Mouse (Mus musculus): ENCODE data around the gene B9d1. TPM values are rescaled to one million over a fixed set of nuclear protein-coding genes. Genes with fewer than 3 reads are reported as not detected.

The B9d1 gene
- total RNA-seq, 2 experiments from 2014 or later, result 37.4 to 49.3 TPM

GRCm38 (mm10) chr11:61536952-61537351 is 32.0 kb downstream of the B9d1 start:
- DNase-seq (ENCODE audit: low spot score in 2 of 2), result no peak

- DNase-seq (ENCODE audit: low spot score in 2 of 2), result peak in 1 of 2 experiments; percentile 68
Observed at GRCm38 (mm10) chr11:61537362-61537761, 32.4 kb downstream of the B9d1 start.

GRCm38 (mm10) chr11:61540642-61541041 is 35.7 kb downstream of the B9d1 start:
- DNase-seq (ENCODE audit: low spot score in 2 of 2), result no peak

- no peak for DNase-seq (ENCODE audit: low spot score in 2 of 2)
Observed at GRCm38 (mm10) chr11:61541106-61541505, 36.2 kb downstream of the B9d1 start.

- no peak for DNase-seq (ENCODE audit: low spot score in 2 of 2)
Observed at GRCm38 (mm10) chr11:61545586-61545985, 40.6 kb downstream of the B9d1 start.

GRCm38 (mm10) chr11:61546452-61546851 is 41.5 kb downstream of the B9d1 start:
- no peak for DNase-seq (ENCODE audit: low spot score in 2 of 2)

GRCm38 (mm10) chr11:61547710-61548109 is 42.8 kb downstream of the B9d1 start:
- no peak for DNase-seq (ENCODE audit: low spot score in 2 of 2)

- DNase-seq (ENCODE audit: low spot score in 2 of 2), result no peak
Observed at GRCm38 (mm10) chr11:61550631-61551030, 45.7 kb downstream of the B9d1 start.

- DNase-seq (ENCODE audit: low spot score in 2 of 2), result no peak
Observed at GRCm38 (mm10) chr11:61553015-61553754, 48.2 kb downstream of the B9d1 start.

GRCm38 (mm10) chr11:61559572-61559971 is 54.6 kb downstream of the B9d1 start:
- no peak for DNase-seq (ENCODE audit: low spot score in 2 of 2)

- DNase-seq (ENCODE audit: low spot score in 2 of 2), result no peak
Observed at GRCm38 (mm10) chr11:61562421-61562820, 57.5 kb downstream of the B9d1 start.

Other genes starting within 250 kb of the B9d1 start
- gene Aldh3a2, start 237.7 kb upstream of the B9d1 start, total RNA-seq (2021), result 10 to 100 TPM; 59.0 to 59.3 TPM
- gene Slc47a2, start 162.3 kb upstream of the B9d1 start, total RNA-seq (2021), result under 1 TPM; 0.12 to 0.18 TPM
- 1 to 10 TPM; 1.2 TPM for gene Slc47a1, start 126.8 kb upstream of the B9d1 start, total RNA-seq (2021)
- 100 to 1,000 TPM; 449 to 457 TPM for gene Rnf112, start 51.0 kb upstream of the B9d1 start, total RNA-seq (2021)
- gene Mfap4, start 19.7 kb upstream of the B9d1 start, total RNA-seq (2021), result 1 to 10 TPM; 4.3 to 4.8 TPM
- gene Mapk7, start 10.7 kb upstream of the B9d1 start, total RNA-seq (2021), result 10 to 100 TPM; 26.6 to 27.4 TPM
- 100 to 1,000 TPM; 173 to 181 TPM for gene Epn2, start 74.5 kb downstream of the B9d1 start, total RNA-seq (2021)
- 1 to 10 TPM; 3.8 to 4.5 TPM for gene Grap, start 148.1 kb downstream of the B9d1 start, total RNA-seq (2021)
- under 1 TPM in 1 of 2 experiments, not detected in 1; 0.07 TPM for gene Fam83g, start 178.9 kb downstream of the B9d1 start, total RNA-seq (2021)
- gene Slc5a10, start 215.7 kb downstream of the B9d1 start, total RNA-seq (2021), result under 1 TPM; 0.36 to 0.37 TPM